11 mouse cellular contexts compared by ENCODE assay signal in the genomic region with DNA sequence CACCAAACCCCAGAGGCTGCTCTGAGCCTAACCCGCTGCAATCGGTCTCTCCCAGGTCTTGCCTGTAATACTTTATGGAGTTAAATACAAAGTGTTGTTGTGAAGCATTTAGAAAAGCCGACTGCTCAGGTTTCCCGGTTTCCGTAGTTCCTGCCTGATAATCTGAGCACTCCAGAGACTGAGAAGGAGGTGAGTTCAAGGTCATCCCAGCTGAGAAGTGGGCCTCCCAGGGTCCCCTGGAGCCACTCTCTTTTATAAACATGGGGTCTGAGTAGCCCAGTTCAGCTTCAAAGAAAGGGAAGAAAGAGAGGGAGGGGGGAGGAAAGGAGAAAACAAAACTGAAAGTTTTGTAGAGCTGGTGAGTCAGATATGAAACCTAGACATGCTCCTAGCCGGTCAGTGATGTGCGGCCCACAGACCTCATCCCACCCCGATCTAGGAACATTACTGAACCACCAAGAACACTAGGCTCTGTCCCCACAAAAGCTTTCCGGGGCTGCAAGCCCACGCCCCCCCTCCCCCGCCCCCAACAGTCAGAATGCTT. TPM values are rescaled to one million over a fixed set of nuclear protein-coding genes. Genes with fewer than 3 reads are reported as not detected.
DNase-seq lines count a peak whose midpoint lies in the region; ATAC-seq and TF ChIP-seq lines count a peak whose summit lies in the region.
"Had no signal": no experiment of that assay in that cellular context is flagged by ENCODE, and none has a peak within 500 bp of the region (broad histone marks: within the 10 kb centered on the region; RNA-seq: fewer than 3 reads in every experiment).

A gene (plus strand): TSS at position 148 of the 544 bp plus-strand sequence.

- no peak for DNase-seq in lung, adult 2 months
- no peak for DNase-seq in lung, postnatal 25 days (ENCODE audit: low spot score)
- no peak for DNase-seq in adrenal gland, postnatal 25 days
- no peak for DNase-seq in frontal cortex, postnatal 36 days (ENCODE audit: low spot score in 2 of 2)
- DNase-seq: heart, adult 11 months; kidney, postnatal 4 days; thymus, postnatal 14 days had no signal

- no peak for ATAC-seq in forebrain, embryonic 16.5 days

- WGBS in lung, adult 2 months, result 46% methylated on average over 11 of the region's 11 CpGs
- WGBS in macrophage (ENCODE audit: missing documents), result 42% methylated on average over 10 of the region's 11 CpGs
- 66% methylated on average over 11 of the region's 11 CpGs for WGBS in forebrain, embryonic 16.5 days

- H3K27me3 ChIP-seq in E14TG2a.4 (ENCODE audit: insufficient read depth, low read length), result peaks cover 6% of the 10 kb centered on the region
- H3K27me3 ChIP-seq in forebrain, embryonic 16.5 days (replicated peaks; ENCODE audit: control insufficient read depth, insufficient read depth, low read length), result 0 out of 2 replicates have a peak, but pooled peaks cover 2% of the 10 kb centered on the region
- H3K27me3 ChIP-seq: lung, embryonic 15.5 days had no signal

- no peak within 1 kb of the TSS for H3K4me2 ChIP-seq in forebrain, embryonic 16.5 days (ENCODE audit: low read length)
- H3K4me2 ChIP-seq: lung, embryonic 15.5 days had no signal

- no peak for TF ChIP-seq CTCF in lung, adult 2 months (IDR thresholded peaks at IDR 0.05; ENCODE audit: insufficient read depth, low read length)
- TF ChIP-seq CTCF in E14TG2a.4 (conservative IDR thresholded peaks at IDR 0.05; ENCODE audit: low read length), result no peak

- no peaks in the 10 kb centered on the region for H3K79me2 ChIP-seq in macrophage (ENCODE audit: inconsistent target)

- H3K4me1 ChIP-seq in lung, adult 2 months (ENCODE audit: control insufficient read depth, insufficient read depth, low read length), result no peaks in the 10 kb centered on the region
- H3K4me1 ChIP-seq in E14TG2a.4 (replicated peaks; ENCODE audit: low read depth, low read length), result peaks cover 46% of the 10 kb centered on the region
- H3K4me1 ChIP-seq in forebrain, embryonic 16.5 days (replicated peaks; ENCODE audit: control insufficient read depth, insufficient read depth, low read length), result no peaks in the 10 kb centered on the region

- H3K36me3 ChIP-seq in E14TG2a.4 (ENCODE audit: insufficient read depth, low read length) (no peaks in the 10 kb centered on the region), macrophage (ENCODE audit: inconsistent target) (no peaks in the 10 kb centered on the region)
- no peaks in the 10 kb centered on the region for H3K36me3 ChIP-seq in forebrain, embryonic 16.5 days (ENCODE audit: control insufficient read depth, insufficient read depth)
- H3K36me3 ChIP-seq: lung, embryonic 15.5 days had no signal

- no peak for TF ChIP-seq POLR2A in lung, adult 2 months (IDR thresholded peaks at IDR 0.05; ENCODE audit: borderline replicate concordance, extremely low read depth, low read depth, low read length)

- H3K4me3 ChIP-seq in lung, adult 2 months (replicated peaks; ENCODE audit: extremely low read depth, low read depth, low read length), result no peak within 1 kb of the TSS
- H3K4me3 ChIP-seq in E14TG2a.4 (replicated peaks; ENCODE audit: low read length) (peak within 1 kb of the TSS; percentile 57), macrophage (ENCODE audit: inconsistent target) (no peak within 1 kb of the TSS)
- no peak within 1 kb of the TSS for H3K4me3 ChIP-seq in forebrain, embryonic 16.5 days (replicated peaks; ENCODE audit: low read length)
- H3K4me3 ChIP-seq: lung, embryonic 15.5 days had no signal

- no peaks in the 10 kb centered on the region for H3K9me3 ChIP-seq in E14TG2a.4 (ENCODE audit: low read length)
- H3K9me3 ChIP-seq in forebrain, embryonic 16.5 days (ENCODE audit: control insufficient read depth, low read length), result no peaks in the 10 kb centered on the region
- H3K9me3 ChIP-seq: lung, embryonic 15.5 days had no signal

- 0 out of 2 replicates have a peak within 1 kb of the TSS, but pooled peaks have one; percentile 12 for H3K27ac ChIP-seq in macrophage
- no peak within 1 kb of the TSS for H3K27ac ChIP-seq in forebrain, embryonic 16.5 days (ENCODE audit: low read length)
- H3K27ac ChIP-seq: lung, embryonic 15.5 days had no signal

- H3K9ac ChIP-seq in forebrain, embryonic 16.5 days (replicated peaks; ENCODE audit: low read depth, low read length), result no peak within 1 kb of the TSS
- H3K9ac ChIP-seq: lung, embryonic 15.5 days had no signal

RNA-seq across cellular contexts. Expression of the gene that starts here (rescaled TPM):
- 10.6 and 12.3 TPM in 2 replicates for polyA plus RNA-seq in lung, adult 2 months (2012; rRNA removed)
- total RNA-seq in adrenal gland, postnatal 25 days (2021), result 15.0 and 22.5 TPM in 2 replicates
- total RNA-seq in macrophage (2018; cell fraction: chromatin; rRNA removed), result 1 to 10 TPM in 18 of 26 experiments, under 1 TPM in 3, not detected in 5; 0.55 to 7.8 (median 2.0) TPM
- 1 to 10 TPM in 25 of 26 experiments, under 1 TPM in 1; 0.99 to 8.5 (median 5.8) TPM for total RNA-seq in macrophage (2018; cell fraction: cytosol; rRNA removed)
- 1 to 10 TPM in 23 of 26 experiments, under 1 TPM in 3; 0.54 to 9.1 (median 3.3) TPM for total RNA-seq in macrophage (2018; cell fraction: nucleus; rRNA removed)
- polyA plus RNA-seq in macrophage (2018), result 5.4 to 6.2 TPM (median 5.5 TPM) in 3 replicates
- polyA plus RNA-seq in forebrain, embryonic 16.5 days (2015; fragmentation: Nextera tagmentation; extraction: Ambion mirVana), result 7.1 and 8.0 TPM in 2 replicates
